Mouse (Mus musculus) cerebellum, postnatal 36 days (tissue): Measurements from ENCODE around the gene U2af2.

Experiments
- DNase-seq, 2 experiments: peaks; one replicate each; pipeline ENCODE4 v3.0.0; 2021 to 2022; ENCODE audit warnings: mixed read lengths in 2 of 2

The U2af2 gene

GRCm38 (mm10) chr7:5125549-5126406 is 63.8 kb downstream of the U2af2 start, which contains the start of gene Rasl2-9:
TSS of gene Rasl2-9 (minus strand) at chr7:5125950.
- peak; percentile 70 to 77 for DNase-seq
